Mouse (Mus musculus) layer of hippocampus, postnatal 36 days (tissue): ENCODE results near the gene Dok1. TPM values are rescaled to one million over a fixed set of nuclear protein-coding genes. Genes with fewer than 3 reads are reported as not detected.

Source experiments
- DNase-seq, 2 experiments: peaks; one replicate each; pipeline ENCODE4 v3.0.0; 2022
- total RNA-seq, 2 experiments: library from RNA; stranded (reverse); gene quantifications; 2 replicates each; pipeline ENCODE4 v1.2.3; 2021

Dok1 gene
- total RNA-seq, result 1 to 10 TPM; 2.5 to 2.6 TPM

- DNase-seq, result peak; percentile 29 to 44
Observed at GRCm38 (mm10) chr6:83033249-83034185, at the start of gene Dok1, which contains the start of gene Loxl3. Gene Dok1 (minus strand): TSS chr6:83033471. Gene Loxl3 (plus strand): TSS chr6:83034173.

GRCm38 (mm10) chr6:83080210-83080609, 46.9 kb upstream of the Dok1 start:
- DNase-seq, result no peak

DNA sequence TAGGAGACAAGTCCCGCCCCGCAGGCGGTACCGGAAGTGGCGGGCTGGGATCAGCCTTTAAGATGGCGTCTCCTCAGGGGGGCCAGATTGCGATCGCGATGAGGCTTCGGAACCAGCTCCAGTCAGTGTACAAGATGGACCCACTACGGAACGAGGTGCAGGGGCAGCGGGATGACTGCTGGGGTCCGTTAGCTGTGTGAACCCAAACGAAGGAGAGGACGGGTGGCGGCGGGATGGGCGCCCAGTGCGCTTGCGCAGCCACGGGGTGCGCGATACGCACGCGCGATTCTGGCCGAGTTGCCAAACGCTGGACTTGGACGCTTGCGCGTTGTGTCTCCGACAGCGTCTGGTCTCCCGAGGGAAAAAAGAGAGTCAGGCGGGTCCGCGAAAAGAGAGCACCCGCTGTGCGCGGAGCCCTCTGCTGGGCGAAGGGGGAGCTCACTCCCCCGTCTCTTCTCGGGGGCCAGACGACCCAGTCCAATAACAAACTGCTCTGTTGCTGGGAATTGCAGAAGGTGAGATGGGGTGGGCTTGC, 45.1 kb upstream of the Dok1 start:
- DNase-seq, result peak; percentile 99 to 100

GRCm38 (mm10) chr6:83077630-83078323, 44.5 kb upstream of the Dok1 start, which contains the start of gene Pcgf1:
Gene Pcgf1 (plus strand): TSS chr6:83077869.
- DNase-seq, result peak; percentile 59 to 64

- no peak for DNase-seq
Observed at GRCm38 (mm10) chr6:83074979-83075378, 41.7 kb upstream of the Dok1 start.

- no peak for DNase-seq
Observed at GRCm38 (mm10) chr6:83071220-83071619, 37.9 kb upstream of the Dok1 start.

GRCm38 (mm10) chr6:83070311-83071219, 37.3 kb upstream of the Dok1 start:
- DNase-seq, result peak in 1 of 2 experiments; percentile 45

GRCm38 (mm10) chr6:83070247-83070310, 36.8 kb upstream of the Dok1 start, which contains the start of gene Tlx2:
Gene Tlx2 (minus strand): TSS chr6:83070293.
- DNase-seq, result no peak

DNA sequence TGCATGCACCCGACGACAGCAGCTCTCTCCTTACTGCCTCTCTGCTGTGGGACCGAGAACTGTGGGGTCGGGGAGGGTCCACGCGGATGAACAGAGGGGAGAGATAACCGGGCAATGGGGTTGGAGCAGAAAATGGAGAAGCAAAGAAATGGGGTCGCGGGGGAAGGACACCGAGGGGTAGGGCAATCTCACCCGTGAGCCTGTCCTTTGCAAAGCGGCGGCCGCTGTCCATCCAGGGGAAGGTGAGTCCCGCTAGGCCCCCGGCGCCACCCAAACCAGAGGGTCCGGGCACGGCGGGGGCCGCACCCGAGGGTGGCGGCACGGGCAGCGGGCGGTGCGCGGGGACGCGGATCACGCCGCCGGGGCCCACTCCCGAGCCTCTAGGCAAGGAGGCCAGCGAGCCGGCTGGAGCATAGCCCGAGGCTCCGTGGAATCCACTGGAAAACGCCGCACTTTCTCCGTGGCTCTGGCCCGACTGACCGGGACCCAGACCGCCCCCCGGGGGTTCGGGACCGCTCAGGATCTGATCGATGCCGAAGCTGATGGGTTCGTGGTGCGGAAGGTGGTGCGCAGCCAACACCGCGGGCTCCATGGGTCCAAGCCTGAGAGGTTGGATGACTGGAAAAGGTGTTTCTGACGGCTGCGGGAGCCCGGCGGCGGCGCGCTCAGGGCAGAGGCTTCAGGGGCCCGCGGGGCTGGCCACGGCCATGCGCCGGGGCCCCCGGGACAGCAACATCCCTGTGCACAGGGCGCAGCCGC, 36.4 kb upstream of the Dok1 start:
- DNase-seq, result no peak

GRCm38 (mm10) chr6:83068706-83069487, 35.6 kb upstream of the Dok1 start:
- no peak for DNase-seq

DNA sequence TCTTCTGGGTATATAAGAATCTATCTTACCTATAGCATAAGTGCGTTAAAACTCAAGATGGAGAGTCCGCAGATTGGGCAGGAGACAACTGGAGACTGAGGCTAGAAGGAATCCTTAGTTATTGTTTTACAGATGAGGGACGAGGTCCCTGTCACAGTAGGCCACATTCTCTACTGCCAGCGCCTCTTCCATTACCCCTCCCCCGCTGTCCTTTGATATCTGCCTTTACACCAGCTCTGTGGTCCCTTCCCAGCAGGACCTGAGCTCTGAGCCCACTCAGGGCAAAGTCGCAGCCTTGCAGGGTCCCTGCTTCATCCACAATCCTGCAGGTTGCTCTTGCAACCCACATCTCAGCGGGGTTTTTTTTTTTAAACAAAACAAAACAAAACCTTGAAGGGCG, 35.0 kb upstream of the Dok1 start:
- DNase-seq, result no peak

DNA sequence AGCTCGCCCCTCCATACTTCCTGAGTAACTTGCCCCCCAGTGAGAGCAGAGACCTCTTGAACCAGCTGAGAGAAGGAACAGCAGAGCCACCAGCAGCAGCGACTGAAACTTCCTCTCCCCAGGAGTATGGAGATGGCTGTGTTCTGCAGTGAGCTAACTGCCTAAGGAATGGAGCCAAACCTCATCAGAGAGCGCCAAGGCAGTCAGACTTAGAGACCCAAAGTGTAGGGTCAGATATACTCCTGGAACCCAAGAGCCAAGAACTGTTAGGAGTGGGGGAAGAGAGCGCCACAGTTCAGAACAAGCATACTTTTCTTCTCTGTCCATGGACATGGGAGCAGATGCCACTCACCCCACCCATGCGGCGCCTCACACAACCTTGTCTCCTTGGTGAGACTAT, 33.2 kb upstream of the Dok1 start:
- DNase-seq, result no peak

DNA sequence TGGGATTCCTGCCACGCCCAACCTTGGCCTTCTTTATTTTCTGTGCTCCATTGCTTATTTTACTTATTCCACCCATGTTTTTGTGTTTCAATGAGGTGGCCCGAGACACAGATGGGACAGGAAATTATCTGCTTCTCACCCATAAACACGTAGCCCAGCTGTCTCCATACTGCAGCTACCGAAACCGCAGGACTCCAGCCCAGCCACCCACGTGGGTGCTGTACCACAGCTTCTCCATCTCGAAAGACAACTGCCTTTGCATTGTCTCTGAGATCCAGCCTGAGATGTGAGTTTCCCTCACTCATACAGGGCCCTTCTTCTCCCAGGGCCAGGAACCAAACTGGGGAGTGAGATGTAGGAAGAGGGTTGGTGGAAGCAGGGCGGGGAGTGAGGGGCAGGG, 32.7 kb upstream of the Dok1 start:
- DNase-seq, result no peak

GRCm38 (mm10) chr6:83058725-83059124, 25.5 kb upstream of the Dok1 start:
- DNase-seq, result no peak

DNA sequence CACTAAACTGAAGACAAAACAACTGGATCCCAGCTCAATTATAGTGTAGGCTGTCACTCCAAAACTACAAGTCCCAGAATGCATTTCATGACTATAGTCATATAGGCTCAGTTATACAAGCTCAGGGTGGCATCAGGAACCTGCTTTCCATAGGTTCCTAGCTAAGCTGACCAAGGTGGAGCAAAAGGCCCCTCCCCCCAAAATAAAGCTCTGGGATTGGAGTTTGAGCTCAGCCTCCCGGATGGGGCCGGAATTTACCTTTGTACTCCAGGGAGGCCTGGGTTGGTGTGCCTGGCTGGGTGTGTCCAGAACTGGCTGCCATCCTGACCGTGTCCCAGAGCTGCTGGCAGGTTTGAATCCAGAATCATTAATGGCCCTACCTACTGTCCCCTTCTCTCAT, 24.5 kb upstream of the Dok1 start, which contains the start of gene Dqx1:
Dqx1 (plus strand) TSS at position 55 of the 400 bp plus-strand sequence.
- DNase-seq, result no peak

- no peak for DNase-seq
Observed at GRCm38 (mm10) chr6:83054871-83055431, 21.7 kb upstream of the Dok1 start, which contains the start of gene Htra2. Gene Htra2 (minus strand): TSS chr6:83055273.

GRCm38 (mm10) chr6:83054074-83054851, 21.0 kb upstream of the Dok1 start, which contains the start of gene Aup1:
Gene Aup1 (plus strand): TSS chr6:83054521.
- peak; percentile 97 for DNase-seq

GRCm38 (mm10) chr6:83053136-83053960, 20.1 kb upstream of the Dok1 start:
- DNase-seq, result peak; percentile 25 to 31

GRCm38 (mm10) chr6:83049367-83049766, 16.1 kb upstream of the Dok1 start:
- DNase-seq, result no peak
